Mouse (Mus musculus) 416B (cell line): ENCODE results near the gene Gm10272.
"Not testable (repeated sequence)": the region's sequence is repeated elsewhere in the genome, so short reads cannot be mapped to it uniquely, and the experiment has no call there.

ENCODE experiments used
- DNase-seq: peaks from one replicate; pipeline ENCODE4 v3.0.0; 2011; ENCODE audit warnings: low read depth

Gene Gm10272

DNA sequence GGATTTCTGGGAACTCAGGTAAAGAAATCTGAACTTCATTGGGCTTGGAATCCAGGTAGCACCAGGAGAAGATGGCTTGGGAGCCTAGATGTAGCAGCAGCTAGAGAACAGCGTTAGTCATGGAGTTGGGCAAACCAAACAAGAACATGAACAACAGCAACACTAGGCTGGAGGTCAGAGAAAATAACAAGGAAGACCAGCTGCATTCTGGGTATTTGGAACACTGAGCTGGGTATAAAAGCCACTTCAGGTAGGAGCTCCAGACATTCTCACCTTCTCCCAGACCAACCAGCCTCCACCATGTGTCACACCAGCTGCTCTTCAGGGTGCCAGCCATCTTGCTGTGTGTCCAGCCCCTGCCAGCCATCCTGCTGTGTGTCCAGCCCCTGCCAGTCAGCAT lies at the start of gene Gm10272:
Gm10272 (plus strand) TSS at position 301 of the 400 bp plus-strand sequence.
- DNase-seq, result no peak

DNA sequence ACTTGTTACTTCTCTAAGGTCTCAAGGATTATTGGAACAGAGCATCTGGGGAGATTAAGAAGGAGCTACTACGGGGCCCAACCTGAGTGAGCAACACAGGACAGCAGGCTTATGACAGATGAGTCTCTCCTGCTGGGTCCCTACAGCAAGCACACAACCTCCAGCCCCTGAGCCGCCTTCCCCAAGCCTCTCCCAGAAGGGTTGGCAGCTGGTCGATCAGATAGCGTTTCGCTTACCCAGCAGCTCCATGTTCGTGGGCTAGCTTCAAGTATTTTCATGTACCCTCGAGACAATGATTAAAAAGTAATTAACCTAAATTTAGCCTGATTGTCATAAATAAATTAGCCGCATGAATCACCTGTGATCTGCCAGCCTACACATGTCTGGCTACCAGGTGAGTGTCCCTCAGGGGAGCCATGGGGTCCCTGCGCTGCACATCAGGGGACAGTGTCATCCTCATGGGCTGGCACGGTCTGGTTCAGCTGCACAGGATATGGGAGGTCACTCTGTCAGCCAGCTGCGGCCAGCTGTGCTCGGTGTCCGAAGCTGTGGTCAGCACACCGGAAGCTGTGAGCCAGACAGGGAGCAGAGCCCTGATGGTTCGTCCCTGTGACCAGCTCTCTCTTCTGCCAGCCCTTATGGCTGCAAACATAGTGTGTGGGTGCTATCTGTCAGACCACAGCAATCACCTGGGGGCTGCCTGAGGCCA lies 48.0 kb upstream of the Gm10272 start:
- peak; percentile 29 for DNase-seq

DNA sequence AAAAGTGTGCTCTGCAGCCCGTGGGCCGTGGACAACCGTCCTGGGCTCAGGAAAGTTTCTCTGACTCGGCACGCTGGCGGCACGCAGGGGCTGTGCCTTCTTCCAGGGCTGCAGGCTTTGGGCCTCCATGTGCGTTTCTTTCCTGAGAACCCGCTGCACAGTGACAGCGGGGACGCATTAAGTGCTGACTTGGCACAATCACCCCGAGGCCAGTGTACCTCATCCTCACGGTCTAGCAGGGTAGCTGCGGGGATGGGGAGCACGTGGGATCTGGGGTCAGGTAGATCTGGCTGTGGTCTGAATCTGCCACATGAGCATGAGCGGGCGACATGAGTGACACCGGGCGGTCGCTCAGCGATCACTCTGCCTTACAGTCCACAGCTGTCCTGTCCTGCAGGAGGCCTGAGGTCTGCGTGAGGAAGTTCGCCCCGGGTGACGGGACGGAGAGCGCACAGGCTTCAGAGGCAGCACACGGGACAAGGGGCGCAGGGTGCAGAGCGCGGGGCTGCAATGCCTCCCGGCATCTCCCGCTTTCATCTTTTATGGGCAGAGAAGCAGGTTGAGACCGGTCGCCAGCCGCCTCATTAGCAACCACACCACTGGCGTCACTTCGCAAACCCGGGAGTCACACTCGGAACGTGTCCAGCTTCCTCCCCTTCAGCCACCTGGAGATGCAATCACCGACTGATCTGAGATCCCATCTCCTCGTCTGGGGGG lies 42.3 kb upstream of the Gm10272 start:
- DNase-seq, result no peak

DNA sequence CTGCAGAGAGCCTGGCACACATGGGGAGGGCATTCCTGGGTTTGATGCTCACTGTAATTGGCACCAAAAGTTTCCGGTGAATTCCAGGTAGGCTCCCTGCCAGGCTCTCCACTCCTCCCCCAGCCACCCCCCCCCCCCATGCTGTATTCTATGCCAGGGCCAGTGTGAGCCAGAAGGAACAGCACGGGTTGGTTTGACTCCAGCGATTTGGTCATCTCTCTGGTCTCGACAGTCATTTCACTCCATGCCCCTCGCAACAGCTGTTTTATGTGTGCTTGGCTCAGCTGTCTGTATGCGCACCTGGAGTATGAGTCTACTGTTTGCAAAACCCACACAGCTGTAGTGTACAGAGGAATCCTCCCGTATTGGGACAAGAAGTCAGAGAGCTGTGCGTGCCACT lies 40.1 kb upstream of the Gm10272 start:
- DNase-seq, result no peak

DNA sequence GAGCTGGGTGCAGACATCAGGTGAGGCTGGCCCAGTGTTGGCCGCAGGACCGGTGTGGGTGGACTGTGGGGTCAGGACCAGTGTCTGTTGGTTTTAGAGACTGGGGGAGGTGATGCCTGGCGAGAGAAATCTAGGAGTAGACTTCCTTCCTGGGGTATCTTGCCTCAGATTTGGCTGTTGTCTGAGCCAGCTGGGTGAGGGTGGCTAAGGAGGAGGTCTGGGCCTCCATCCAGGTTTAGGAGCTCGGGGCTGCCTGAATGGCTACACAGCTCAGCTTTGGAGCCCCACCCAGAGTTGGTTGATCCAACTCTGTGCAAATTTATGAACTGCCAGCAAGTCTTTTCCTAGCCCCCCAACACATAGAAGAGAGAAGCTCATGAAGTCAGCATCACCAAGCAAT lies 39.0 kb upstream of the Gm10272 start:
- no peak for DNase-seq

DNA sequence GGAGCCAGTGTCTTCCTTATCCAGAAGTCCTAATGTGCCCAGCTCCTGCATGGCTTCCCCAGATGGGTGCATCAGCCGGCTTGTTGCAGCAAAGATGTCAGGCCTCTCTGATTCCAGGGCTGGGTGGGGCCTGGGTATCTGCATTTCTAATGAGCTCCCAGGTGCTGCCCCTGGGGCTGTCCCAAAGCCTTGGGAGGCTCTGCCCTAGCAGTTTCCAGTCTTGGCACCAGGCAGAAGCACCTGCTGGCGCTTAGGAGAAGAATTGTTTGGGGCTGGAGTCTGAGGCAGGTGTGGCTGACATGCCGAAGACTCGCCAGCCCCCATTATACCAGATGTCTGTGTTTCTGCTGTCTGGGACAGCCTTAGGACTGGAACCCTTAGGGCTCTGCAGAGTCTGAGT lies 35.7 kb upstream of the Gm10272 start:
- DNase-seq, result no peak

DNA sequence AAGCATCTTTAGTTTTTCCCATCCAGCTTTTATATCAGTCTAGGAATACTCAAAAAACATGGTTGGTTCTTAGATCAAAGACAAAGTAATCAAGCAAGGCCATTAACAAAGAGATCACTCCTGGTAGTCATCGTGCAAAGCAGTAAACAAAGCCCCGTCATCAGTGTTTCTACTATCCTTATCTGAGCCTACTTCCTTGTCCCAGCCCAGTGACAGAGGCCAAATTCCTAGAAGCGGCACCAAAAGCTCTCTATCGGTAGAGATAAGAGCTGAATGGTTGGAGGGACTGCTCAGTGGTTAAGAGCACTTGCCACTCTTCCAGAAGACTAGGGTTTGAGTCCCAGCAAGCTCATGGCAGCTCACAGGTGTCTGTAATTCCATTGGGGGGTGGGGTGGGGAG lies 34.9 kb upstream of the Gm10272 start:
- no peak for DNase-seq

DNA sequence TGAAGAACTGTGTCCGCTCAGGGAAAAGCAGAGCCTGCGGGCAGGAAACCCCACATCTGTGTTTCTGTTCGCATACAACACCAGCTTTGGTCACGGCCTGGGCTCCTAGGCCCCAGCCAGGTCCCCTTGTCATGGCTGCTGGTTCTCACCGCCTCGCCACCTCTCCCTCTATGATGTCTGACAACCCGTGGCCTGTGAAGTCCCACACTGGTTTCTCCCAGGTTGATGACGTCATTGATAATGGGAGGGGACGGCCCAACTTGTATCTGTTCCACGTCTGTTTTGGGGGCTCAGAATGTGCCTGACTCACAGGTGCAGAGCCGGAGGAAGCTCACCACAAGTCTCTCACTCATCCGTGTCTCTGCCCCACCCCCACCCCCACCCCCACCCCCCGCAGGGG lies 32.7 kb upstream of the Gm10272 start:
- DNase-seq, result no peak

DNA sequence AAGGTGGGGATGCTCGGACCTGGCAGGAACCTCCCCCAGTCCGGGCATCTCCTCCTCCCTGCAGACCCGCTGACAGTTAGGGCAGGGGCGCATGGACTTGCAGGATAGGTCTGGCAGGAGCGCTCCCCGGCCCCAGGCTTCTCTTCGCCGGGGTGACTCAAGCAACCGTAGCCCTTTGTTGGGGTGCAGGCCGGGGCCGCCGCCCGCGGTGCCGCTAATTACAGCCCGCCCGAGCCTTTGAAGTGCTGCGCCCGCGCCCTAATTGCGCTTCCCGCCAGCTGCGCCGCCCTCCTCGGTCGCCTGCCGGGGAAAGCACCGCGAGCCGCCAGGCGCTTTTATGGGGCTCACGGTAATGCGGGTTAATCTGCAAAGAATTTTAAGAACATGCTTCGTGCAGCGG lies 28.9 kb upstream of the Gm10272 start:
- no peak for DNase-seq

DNA sequence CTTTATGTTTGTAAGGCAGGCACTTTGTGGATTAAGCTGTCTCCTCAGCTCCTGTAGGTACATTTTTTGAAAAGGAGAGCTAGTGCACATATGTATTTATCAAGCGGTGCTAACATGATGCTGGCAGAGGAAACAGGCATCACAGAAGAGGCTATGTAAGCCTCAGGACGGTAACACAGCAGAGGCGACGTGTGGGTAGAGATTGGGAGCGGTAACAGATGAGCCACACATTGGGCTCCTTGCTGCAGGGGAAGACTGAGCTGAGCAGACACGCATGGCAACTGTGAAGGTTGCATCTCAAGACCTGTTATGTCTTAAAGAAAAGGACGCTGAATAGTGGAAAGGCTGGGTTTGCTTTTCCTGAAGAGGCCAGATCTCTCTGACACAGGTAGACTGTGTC lies 23.4 kb upstream of the Gm10272 start:
- DNase-seq, result no peak

DNA sequence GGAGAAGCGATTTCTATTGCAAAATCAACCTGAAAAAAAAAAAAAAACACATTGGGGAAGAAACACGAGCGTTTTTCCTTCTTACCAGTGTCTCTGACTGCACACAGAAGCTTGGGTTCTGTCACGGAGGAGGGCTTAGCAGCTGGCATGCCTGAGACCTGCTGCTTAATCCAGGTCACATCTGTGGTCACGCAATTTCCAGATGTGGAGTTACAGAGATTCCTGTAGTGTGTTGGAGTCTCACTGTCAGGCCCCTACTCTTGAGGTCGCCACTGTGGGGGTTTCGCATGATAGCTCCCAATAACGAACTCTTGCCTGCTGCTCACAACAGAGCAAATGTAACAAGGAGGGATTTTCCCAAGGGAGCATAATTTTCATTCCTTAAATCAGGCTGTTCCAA lies 22.2 kb upstream of the Gm10272 start:
- DNase-seq, result no peak

DNA sequence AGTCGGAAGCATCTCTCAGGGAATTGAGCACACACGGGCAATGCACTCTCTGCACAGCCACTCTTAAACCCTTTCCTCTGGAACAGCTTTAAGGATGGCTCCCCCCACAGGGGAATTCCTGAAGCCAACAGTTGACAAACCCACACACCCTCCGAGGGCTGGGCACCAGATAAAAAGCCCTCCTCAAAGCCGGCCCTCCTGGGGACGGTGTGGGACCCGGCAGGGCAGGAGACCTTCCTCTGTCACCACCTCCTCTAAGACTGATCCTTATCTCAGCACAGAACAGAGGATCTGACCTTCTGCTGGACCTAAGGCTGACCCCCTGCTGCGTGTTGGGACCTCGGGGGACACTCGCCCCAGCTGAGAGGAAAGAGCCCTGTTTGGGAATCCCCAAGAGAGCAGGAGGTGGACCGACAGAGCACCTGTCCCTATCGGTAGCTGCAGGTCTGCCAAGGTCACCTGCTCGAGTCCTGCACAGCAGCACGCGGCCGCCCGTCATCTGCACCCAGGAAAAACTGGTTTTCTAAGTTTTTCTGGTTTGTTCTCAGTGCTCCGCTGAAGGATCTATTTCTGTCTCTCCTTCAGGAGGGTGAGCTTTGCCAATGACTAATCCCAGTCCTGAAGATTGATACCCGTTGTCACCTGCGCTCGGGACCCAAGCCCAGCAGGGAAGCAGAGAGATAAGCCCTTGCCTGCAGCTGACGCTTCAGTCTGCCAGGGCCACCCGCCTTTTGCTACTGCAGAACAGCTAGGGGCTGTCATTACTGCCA lies 20.3 kb upstream of the Gm10272 start, which contains the start of gene Tspear:
Tspear (plus strand) TSS at position 675 of the 770 bp plus-strand sequence.
- DNase-seq, result no peak

DNA sequence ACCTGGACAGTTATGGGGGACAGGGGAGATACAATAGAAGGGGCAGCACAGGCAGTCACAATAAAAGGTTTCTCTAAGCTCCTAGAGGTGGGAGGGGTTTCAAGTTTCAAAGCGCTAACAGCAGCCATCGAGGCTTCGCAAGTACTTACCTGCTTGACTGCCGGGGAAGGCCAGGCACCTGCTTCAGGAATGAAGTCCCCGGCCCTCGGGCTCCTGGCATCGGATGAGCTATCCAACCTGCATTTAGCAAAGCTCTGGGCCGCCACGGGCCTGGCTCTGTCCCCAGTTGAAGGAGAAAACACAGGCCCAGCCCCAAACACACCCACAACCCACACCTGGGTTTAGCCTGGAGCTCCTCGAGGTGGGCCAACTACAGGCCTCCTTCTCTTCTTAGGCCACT lies 19.4 kb upstream of the Gm10272 start:
- no peak for DNase-seq

DNA sequence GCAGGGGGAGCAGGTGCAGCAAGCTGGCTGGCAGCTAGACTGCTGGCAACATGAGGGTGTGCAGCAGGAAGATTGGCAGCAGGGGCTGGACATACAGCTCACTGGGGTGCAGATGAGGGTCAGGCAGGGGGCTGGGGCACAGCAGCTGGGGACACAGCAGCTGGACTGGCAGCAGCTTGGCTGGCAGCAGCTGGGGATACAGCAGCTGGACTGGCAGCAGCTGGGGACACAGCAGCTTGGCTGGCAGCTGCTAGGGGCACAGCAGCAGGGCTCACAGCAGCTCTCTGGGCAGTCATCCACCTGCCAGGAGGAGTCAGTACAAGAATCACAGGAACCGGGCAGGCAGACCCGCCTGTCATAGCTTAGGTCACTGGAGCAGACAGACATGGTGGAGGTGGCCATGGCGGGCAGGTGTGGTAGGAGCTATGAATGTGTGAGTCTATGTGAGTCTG lies 16.0 kb upstream of the Gm10272 start, which contains the start of gene Gm19402:
Gm19402 (minus strand) TSS at position 402 of the 452 bp plus-strand sequence.
- DNase-seq, result not testable (repeated sequence)

DNA sequence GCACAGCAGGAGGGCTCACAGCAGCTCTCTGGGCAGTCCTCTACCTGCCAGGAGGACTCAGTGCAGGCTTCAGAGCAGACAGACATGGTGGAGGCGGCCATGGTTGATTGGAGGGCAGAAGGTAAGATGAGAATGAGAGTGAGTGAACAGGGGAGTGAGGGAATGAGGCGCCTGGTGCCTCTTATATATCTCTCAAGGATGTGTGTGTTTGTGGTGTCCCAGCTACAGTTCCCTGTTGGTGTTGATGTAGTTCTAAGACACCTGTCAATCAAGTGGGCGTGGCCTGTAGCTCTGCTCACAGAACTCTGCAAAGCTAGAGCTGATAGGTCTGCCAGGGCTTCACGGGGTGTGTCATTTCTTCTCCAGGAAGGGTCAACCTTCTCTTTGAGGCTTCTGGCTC lies 9.3 kb upstream of the Gm10272 start, which contains the start of gene Gm9508:
Gm9508 (minus strand) TSS at position 101 of the 400 bp plus-strand sequence.
- no peak for DNase-seq

DNA sequence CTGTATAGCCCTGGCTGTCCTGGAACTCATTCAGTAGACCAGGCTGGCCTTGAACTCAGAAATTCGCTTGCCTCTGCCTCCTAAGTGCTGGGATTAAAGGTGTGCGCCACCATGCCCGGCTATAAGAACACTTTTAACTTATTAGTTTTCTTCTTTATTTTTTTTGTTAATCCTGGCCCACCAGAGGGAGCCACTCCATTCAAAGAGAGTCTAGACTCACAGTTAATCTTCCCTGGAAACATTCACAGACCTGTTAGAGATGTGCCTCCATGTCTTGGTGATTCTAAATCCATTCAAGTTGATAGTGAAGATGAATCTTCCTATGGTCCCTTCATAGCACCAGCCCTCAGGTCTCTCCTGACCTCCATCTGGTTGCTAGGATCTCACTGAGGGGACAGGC lies 3.4 kb downstream of the Gm10272 start:
- peak; percentile 7 for DNase-seq

DNA sequence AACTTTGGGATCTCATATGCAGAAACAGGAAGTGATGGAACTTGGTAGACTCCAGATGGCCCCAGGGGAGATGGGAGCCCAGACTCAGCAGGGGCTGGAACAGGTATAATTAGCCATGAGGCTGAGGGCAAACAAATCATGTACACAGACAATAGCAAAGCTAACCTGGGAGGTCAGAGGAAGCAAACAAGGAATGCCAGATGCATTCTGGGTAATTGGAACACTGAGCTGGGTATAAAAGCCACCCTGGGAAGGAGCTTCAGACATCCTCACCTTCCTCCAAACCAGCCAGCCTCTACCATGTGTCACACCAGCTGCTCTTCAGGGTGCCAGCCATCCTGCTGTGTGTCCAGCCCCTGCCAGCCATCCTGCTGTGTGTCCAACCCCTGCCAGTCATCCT lies 4.7 kb downstream of the Gm10272 start, which contains the start of gene Gm10024:
Gm10024 (plus strand) TSS at position 301 of the 400 bp plus-strand sequence.
- DNase-seq, result not testable (repeated sequence)

DNA sequence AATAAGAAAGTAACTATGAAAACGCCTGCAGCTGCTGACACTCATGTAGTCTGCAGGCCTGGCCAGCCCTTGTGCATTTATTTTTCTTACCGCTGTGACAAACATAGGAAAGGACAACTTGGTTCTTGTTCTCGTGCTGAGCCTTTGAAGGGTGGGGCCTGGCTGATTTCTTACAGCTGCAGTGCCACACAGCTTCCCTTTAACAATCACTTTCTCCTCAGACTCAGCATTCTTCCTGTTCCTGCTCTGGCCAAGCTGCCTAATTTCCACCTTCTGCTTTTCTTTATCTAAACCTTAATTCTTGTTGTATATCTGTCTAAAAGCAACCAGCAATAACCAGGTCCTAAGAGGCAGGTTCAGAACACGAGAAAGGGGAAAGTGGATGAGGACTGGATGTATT lies 7.3 kb downstream of the Gm10272 start:
- no peak for DNase-seq

DNA sequence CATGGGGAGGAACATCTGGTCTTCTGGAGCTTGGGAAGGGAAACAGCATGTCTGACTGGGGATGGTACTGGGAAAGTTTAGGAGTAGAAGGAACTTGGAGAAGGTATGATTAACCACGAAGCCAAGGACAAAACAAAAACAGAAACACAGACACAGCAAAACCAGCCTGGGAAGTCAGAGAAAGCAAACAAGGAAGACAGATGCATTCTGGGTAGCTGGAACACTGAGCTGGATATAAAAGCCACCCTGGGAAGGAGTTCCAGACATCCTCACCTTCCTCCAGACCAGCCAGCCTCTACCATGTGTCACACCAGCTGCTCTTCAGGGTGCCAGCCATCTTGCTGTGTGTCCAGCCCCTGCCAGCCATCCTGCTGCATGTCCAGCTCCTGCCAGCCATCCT lies 9.1 kb downstream of the Gm10272 start, which contains the start of gene Gm10142:
Gm10142 (plus strand) TSS at position 301 of the 400 bp plus-strand sequence.
- no peak for DNase-seq

DNA sequence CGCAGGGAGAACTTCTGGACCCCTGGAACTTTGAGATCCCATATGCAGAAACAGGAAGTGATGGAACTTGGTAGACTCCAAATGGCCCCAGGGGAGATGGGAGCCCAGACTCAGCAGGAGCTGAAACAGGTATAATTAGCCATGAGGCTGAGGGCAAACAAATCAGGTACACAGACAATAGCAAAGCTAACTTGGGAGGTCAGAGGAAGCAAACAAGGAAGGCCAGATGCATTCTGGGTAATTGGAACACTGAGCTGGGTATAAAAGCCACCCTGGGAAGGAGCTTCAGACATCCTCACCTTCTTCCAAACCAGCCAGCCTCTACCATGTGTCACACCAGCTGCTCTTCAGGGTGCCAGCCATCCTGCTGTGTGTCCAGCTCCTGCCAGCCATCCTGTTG lies 13.9 kb downstream of the Gm10272 start, which contains the start of gene Krtap12-1:
Krtap12-1 (plus strand) TSS at position 301 of the 400 bp plus-strand sequence.
- DNase-seq, result not testable (repeated sequence)

DNA sequence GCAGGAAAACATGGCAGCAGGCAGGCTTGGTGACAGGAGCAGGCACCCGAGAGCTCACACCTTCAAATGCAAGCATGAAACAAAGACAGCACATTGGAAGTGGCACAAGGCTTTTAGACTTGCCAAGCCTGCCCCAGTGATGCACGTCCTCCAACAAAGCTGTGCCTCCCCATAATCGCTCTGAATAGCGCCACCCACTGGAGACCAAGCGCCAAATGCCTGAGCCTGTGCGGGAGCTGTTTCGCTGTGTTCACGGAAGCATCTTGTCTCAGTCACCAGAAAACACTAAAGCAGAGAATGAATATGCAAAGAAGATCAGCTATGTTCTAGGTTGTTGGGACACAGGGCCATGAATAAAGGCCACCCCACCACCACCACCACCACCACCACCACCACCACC lies 18.4 kb downstream of the Gm10272 start:
- DNase-seq, result no peak

DNA sequence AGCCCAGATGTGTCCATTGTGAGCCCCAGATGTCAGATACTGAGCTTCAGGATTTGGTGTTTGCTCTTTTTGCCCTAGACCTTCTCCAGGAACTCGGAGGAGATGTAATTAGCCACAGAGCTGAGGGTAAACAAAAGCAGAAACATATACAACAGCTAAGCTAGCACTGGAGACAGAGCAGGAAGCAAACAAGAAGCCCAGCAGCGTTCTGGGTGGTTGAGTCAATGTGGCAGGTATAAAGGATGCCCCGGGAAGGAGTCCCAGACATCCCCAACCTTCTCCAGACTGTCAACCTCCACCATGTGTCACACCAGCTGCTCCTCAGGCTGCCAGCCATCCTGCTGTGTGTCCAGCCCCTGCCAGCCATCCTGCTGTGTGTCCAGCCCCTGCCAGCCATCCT lies 19.8 kb downstream of the Gm10272 start, which contains the start of gene Gm10100:
Gm10100 (plus strand) TSS at position 301 of the 400 bp plus-strand sequence.
- DNase-seq, result no peak
